8 mouse cellular contexts compared by ENCODE assay signal in genomic region chr15:100424396-100425122, GRCm38 (mm10). TPM values are rescaled to one million over a fixed set of nuclear protein-coding genes. Genes with fewer than 3 reads are reported as not detected.
A peak's percentile ranks its signal among the peaks of the same experiment; 100 is the strongest.
DNase-seq lines count a peak whose midpoint lies in the region; ATAC-seq and TF ChIP-seq lines count a peak whose summit lies in the region.

Gene Slc11a2 (minus strand): TSS chr15:100425072.

- peaks cover 29% of the 10 kb centered on the region for H3K4me1 ChIP-seq in embryonic facial prominence, embryonic 15.5 days
- peaks cover 20% of the 10 kb centered on the region for H3K4me1 ChIP-seq in heart, postnatal 0 days (ENCODE audit: control insufficient read depth, insufficient read depth)

- H3K4me3 ChIP-seq in embryonic facial prominence, embryonic 15.5 days (replicated peaks), result peak within 1 kb of the TSS; percentile 89
- H3K4me3 ChIP-seq in heart, postnatal 0 days (ENCODE audit: low read depth, low read length), result peak within 1 kb of the TSS; percentile 83

- H3K9me3 ChIP-seq in embryonic facial prominence, embryonic 15.5 days (replicated peaks), result no peaks in the 10 kb centered on the region
- no peaks in the 10 kb centered on the region for H3K9me3 ChIP-seq in heart, postnatal 0 days (replicated peaks; ENCODE audit: control insufficient read depth, low read length)

- peak; percentile 28 to 33 for DNase-seq in lung, adult 18-20 months
- DNase-seq in lung, postnatal 25 days (ENCODE audit: low spot score), result no peak
- no peak for DNase-seq in heart, postnatal 0 days (ENCODE audit: low spot score)
- DNase-seq in kidney, postnatal 14 days, result peak; percentile 70
- peak; percentile 32 for DNase-seq in lung, postnatal 10 days
- DNase-seq in ovary, postnatal 36 days (ENCODE audit: low spot score), result no peak
- DNase-seq in urinary bladder, adult 18-20 months (ENCODE audit: low spot score in 2 of 2), result no peak

- H3K9ac ChIP-seq in embryonic facial prominence, embryonic 15.5 days, result peak within 1 kb of the TSS; percentile 0; the same call in 1 of the 2 replicates
- H3K9ac ChIP-seq in heart, postnatal 0 days (replicated peaks; ENCODE audit: low read depth, low read length), result peak within 1 kb of the TSS; percentile 11; the same call in 1 of the 2 replicates

- H3K27ac ChIP-seq in embryonic facial prominence, embryonic 15.5 days (replicated peaks), result no peak within 1 kb of the TSS
- H3K27ac ChIP-seq in heart, postnatal 0 days (ENCODE audit: low read depth), result no peak within 1 kb of the TSS

- no peak for ATAC-seq in embryonic facial prominence, embryonic 15.5 days (ENCODE audit: insufficient number of reproducible peaks, low FRiP score, low TSS enrichment, low read depth)
- no peak for ATAC-seq in heart, postnatal 0 days (ENCODE audit: insufficient read depth, low read depth)

- peak within 1 kb of the TSS; percentile 95 for H3K4me2 ChIP-seq in embryonic facial prominence, embryonic 15.5 days (replicated peaks)
- peak within 1 kb of the TSS; percentile 89 for H3K4me2 ChIP-seq in heart, postnatal 0 days (ENCODE audit: low read depth, low read length)

- 12% methylated on average over 17 of the region's 17 CpGs for WGBS in embryonic facial prominence, embryonic 15.5 days
- WGBS in heart, postnatal 0 days, result 33% methylated on average over 17 of the region's 17 CpGs

- no peaks in the 10 kb centered on the region for H3K36me3 ChIP-seq in embryonic facial prominence, embryonic 15.5 days
- no peaks in the 10 kb centered on the region for H3K36me3 ChIP-seq in heart, postnatal 0 days (replicated peaks; ENCODE audit: control insufficient read depth, insufficient read depth, low read length)

- H3K27me3 ChIP-seq in embryonic facial prominence, embryonic 15.5 days, result peaks cover 7% of the 10 kb centered on the region; the same call in 1 of the 2 replicates
- H3K27me3 ChIP-seq in heart, postnatal 0 days (ENCODE audit: control insufficient read depth, insufficient read depth, low read length), result peaks cover 12% of the 10 kb centered on the region; the same call in 1 of the 2 replicates

- no peak for TF ChIP-seq EP300 in heart, postnatal 0 days (IDR thresholded peaks at IDR 0.05; ENCODE audit: low read depth)

- TF ChIP-seq CTCF in heart, postnatal 0 days (IDR thresholded peaks at IDR 0.05; ENCODE audit: low read depth), result no peak

RNA-seq across cellular contexts. Expression of gene Slc11a2, which starts in this region (rescaled TPM):
- 23.6 and 25.9 TPM in 2 replicates for polyA plus RNA-seq in embryonic facial prominence, embryonic 15.5 days (2015; fragmentation: Nextera tagmentation; extraction: Ambion mirVana)
- 18.0 and 66.7 TPM in 2 replicates for total RNA-seq in heart, postnatal 0 days (2014; rRNA removed; ENCODE audit: low replicate concordance)
- 12.0 and 13.9 TPM in 2 replicates for polyA plus RNA-seq in heart, postnatal 0 days (2015; fragmentation: Nextera tagmentation; extraction: Ambion mirVana)

Comparison
In these comparisons a context has a peak if more than half of its experiments do, and no peak if none do; other contexts are left out.
1. DNase-seq: peak in lung, adult 18-20 months (2 of 2), kidney, postnatal 14 days (single experiment) and lung, postnatal 10 days (single experiment); none in lung, postnatal 25 days (single experiment), heart, postnatal 0 days (single experiment), ovary, postnatal 36 days (single experiment) and urinary bladder, adult 18-20 months (0 of 2).